10 mouse cellular contexts compared by ENCODE assay signal in genomic region chr10:97567489-97568135, GRCm38 (mm10). TPM values are rescaled to one million over a fixed set of nuclear protein-coding genes. Genes with fewer than 3 reads are reported as not detected.
A peak's percentile ranks its signal among the peaks of the same experiment; 100 is the strongest.
DNase-seq lines count a peak whose midpoint lies in the region; ATAC-seq lines count a peak whose summit lies in the region.
"Had no signal": no experiment of that assay in that cellular context is flagged by ENCODE, and none has a peak within 500 bp of the region (broad histone marks: within the 10 kb centered on the region; RNA-seq: fewer than 3 reads in every experiment).

No protein-coding gene starts in this region.

- 62% methylated on average over 8 of the region's 8 CpGs for WGBS in heart, embryonic 13.5 days
- WGBS in intestine, embryonic 16.5 days: 63% methylated on average over 8 of the region's 8 CpGs

- no peak for DNase-seq in heart, adult 11 months
- peak; percentile 42 for DNase-seq in A20 (ENCODE audit: low read depth, low spot score)
- DNase-seq in brain, adult 2 months (ENCODE audit: low read depth, low spot score): peak; percentile 34
- DNase-seq in right cerebral cortex, adult 18-20 months: no peak
- DNase-seq in spleen, postnatal 4 days (ENCODE audit: low spot score in 2 of 2): no peak
- no peak for DNase-seq in layer of hippocampus, adult 18-20 months (ENCODE audit: low spot score in 2 of 2)
- DNase-seq: gastrocnemius, postnatal 25 days had no signal

- no peak overlapping the region for H3K9ac ChIP-seq in heart, embryonic 13.5 days
- H3K9ac ChIP-seq in intestine, embryonic 16.5 days (ENCODE audit: low read depth, low read length): peak overlapping the region; percentile 55; the same call in 1 of the 2 replicates

- H3K4me3 ChIP-seq in heart, embryonic 13.5 days: peak overlapping the region; percentile 34
- peak overlapping the region; percentile 20 for H3K4me3 ChIP-seq in intestine, embryonic 16.5 days (ENCODE audit: low read length)

- H3K4me2 ChIP-seq in heart, embryonic 13.5 days: peak overlapping the region; percentile 43
- H3K4me2 ChIP-seq in intestine, embryonic 16.5 days (ENCODE audit: low read depth, low read length): peak overlapping the region; percentile 27; the same call in 1 of the 2 replicates

- H3K4me1 ChIP-seq in heart, embryonic 13.5 days: peaks cover 4% of the 10 kb centered on the region; the same call in 1 of the 2 replicates
- H3K4me1 ChIP-seq in intestine, embryonic 16.5 days (ENCODE audit: control insufficient read depth, insufficient read depth, low read length): no peaks in the 10 kb centered on the region

- ATAC-seq in heart, embryonic 13.5 days (ENCODE audit: extremely low read depth, insufficient number of reproducible peaks, low FRiP score, low TSS enrichment): no peak
- ATAC-seq in intestine, embryonic 16.5 days: no peak

- no peaks in the 10 kb centered on the region for H3K9me3 ChIP-seq in heart, embryonic 13.5 days
- H3K9me3 ChIP-seq in intestine, embryonic 16.5 days (ENCODE audit: control insufficient read depth, low read length): no peaks in the 10 kb centered on the region

- H3K27me3 ChIP-seq in heart, embryonic 13.5 days (replicated peaks): no peaks in the 10 kb centered on the region
- H3K27me3 ChIP-seq in intestine, embryonic 16.5 days (replicated peaks; ENCODE audit: control insufficient read depth, insufficient read depth, low read length): no peaks in the 10 kb centered on the region

- peaks cover 19% of the 10 kb centered on the region for H3K36me3 ChIP-seq in heart, embryonic 13.5 days
- no peaks in the 10 kb centered on the region for H3K36me3 ChIP-seq in intestine, embryonic 16.5 days (ENCODE audit: control insufficient read depth, insufficient read depth, low read length)

- peak overlapping the region; percentile 72; the same call in 1 of the 2 replicates for H3K27ac ChIP-seq in heart, embryonic 13.5 days (replicated peaks)
- H3K27ac ChIP-seq in intestine, embryonic 16.5 days (ENCODE audit: low read length): peak overlapping the region; percentile 61; the same call in 1 of the 2 replicates

RNA-seq across cellular contexts. Expression of gene Lum, which starts 2.7 kb away (rescaled TPM):
- 89.6 and 94.8 TPM in 2 replicates for polyA plus RNA-seq in heart, embryonic 13.5 days (2015; fragmentation: Nextera tagmentation; extraction: Ambion mirVana)
- 221 and 239 TPM in 2 replicates for polyA plus RNA-seq in intestine, embryonic 16.5 days (2015; fragmentation: Nextera tagmentation; extraction: Ambion mirVana)
- total RNA-seq in layer of hippocampus, adult 18-20 months (2021): 1 to 10 TPM; 5.9 to 6.2 TPM

RNA-seq across cellular contexts. Expression of gene Kera, which starts 39.1 kb away (rescaled TPM):
- 0.07 and 0.13 TPM in 2 replicates for polyA plus RNA-seq in heart, embryonic 13.5 days (2015; fragmentation: Nextera tagmentation; extraction: Ambion mirVana)
- 0.13 and 0.20 TPM in 2 replicates for polyA plus RNA-seq in intestine, embryonic 16.5 days (2015; fragmentation: Nextera tagmentation; extraction: Ambion mirVana)
- not detected for total RNA-seq in layer of hippocampus, adult 18-20 months (2021)
- polyA plus RNA-seq: testis, adult 2 months had no signal

Comparison
In these comparisons a context has a peak if more than half of its experiments do, and no peak if none do; other contexts are left out.
1. DNase-seq: peak in A20 (single experiment) and brain, adult 2 months (single experiment); none in heart, adult 11 months (single experiment), right cerebral cortex, adult 18-20 months (single experiment), spleen, postnatal 4 days (0 of 2) and layer of hippocampus, adult 18-20 months (0 of 2).